8 mouse cellular contexts compared by ENCODE assay signal in the genomic region with DNA sequence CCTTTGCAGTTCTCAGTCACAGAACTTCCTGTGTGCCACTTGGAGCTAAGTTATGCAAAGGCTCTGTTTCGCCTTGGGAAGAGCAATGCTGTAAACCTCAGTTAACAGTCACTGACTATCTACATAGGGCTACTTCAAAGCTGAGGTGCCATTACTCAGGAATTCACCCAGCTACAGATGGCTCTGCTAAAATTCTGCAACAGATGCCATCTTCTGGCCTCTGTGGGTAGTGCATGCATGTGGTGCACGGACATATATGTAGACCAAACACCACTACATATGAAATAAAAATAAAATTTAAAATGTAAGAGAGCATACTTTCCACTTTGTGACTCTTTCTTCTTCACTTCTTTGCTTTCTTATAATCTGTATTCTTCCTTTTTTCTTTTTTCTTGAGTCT. TPM values are rescaled to one million over a fixed set of nuclear protein-coding genes. Genes with fewer than 3 reads are reported as not detected.
DNase-seq lines count a peak whose midpoint lies in the region; ATAC-seq and TF ChIP-seq lines count a peak whose summit lies in the region.

No protein-coding gene starts in this region.

- no peak for ATAC-seq in hindbrain, embryonic 14.5 days (ENCODE audit: low FRiP score)
- no peak for ATAC-seq in hindbrain, embryonic 16.5 days
- ATAC-seq in granulocyte monocyte progenitor cell, adult 5-6 weeks (replicated peaks; ENCODE audit: poor library complexity, severe bottlenecking) = peak; percentile 72
- ATAC-seq in midbrain, postnatal 0 days (ENCODE audit: low FRiP score) = no peak
- ATAC-seq in stomach, postnatal 0 days (ENCODE audit: low FRiP score, low TSS enrichment) = 0 out of 2 replicates have a peak, but pooled peaks have one; percentile 47

- H3K4me3 ChIP-seq in hindbrain, embryonic 14.5 days (replicated peaks; ENCODE audit: low read length) = no peak overlapping the region
- no peak overlapping the region for H3K4me3 ChIP-seq in hindbrain, embryonic 16.5 days (ENCODE audit: low read length)
- no peak overlapping the region for H3K4me3 ChIP-seq in midbrain, postnatal 0 days (ENCODE audit: low read depth, low read length)
- H3K4me3 ChIP-seq in stomach, postnatal 0 days (ENCODE audit: low read depth, low read length) = no peak overlapping the region

- 22% methylated on average over 2 of the region's 2 CpGs for WGBS in hindbrain, embryonic 14.5 days
- WGBS in hindbrain, embryonic 16.5 days = 34% methylated on average over 2 of the region's 2 CpGs
- WGBS in midbrain, postnatal 0 days = 36% methylated on average over 2 of the region's 2 CpGs
- 42% methylated on average over 2 of the region's 2 CpGs for WGBS in stomach, postnatal 0 days

- peak; percentile 86 for TF ChIP-seq CTCF in midbrain, postnatal 0 days (IDR thresholded peaks at IDR 0.05)
- TF ChIP-seq CTCF in stomach, postnatal 0 days (IDR thresholded peaks at IDR 0.05; ENCODE audit: low read depth) = peak; percentile 81

- H3K36me3 ChIP-seq in hindbrain, embryonic 14.5 days (replicated peaks; ENCODE audit: control insufficient read depth, insufficient read depth) = no peaks in the 10 kb centered on the region
- no peaks in the 10 kb centered on the region for H3K36me3 ChIP-seq in hindbrain, embryonic 16.5 days (ENCODE audit: control insufficient read depth, insufficient read depth, low read length)
- no peaks in the 10 kb centered on the region for H3K36me3 ChIP-seq in midbrain, postnatal 0 days (ENCODE audit: insufficient read depth, low read length)
- H3K36me3 ChIP-seq in stomach, postnatal 0 days (ENCODE audit: control insufficient read depth, insufficient read depth, low read length) = no peaks in the 10 kb centered on the region

- no peaks in the 10 kb centered on the region for H3K9me3 ChIP-seq in hindbrain, embryonic 14.5 days (ENCODE audit: control insufficient read depth, low read length)
- H3K9me3 ChIP-seq in hindbrain, embryonic 16.5 days (ENCODE audit: control insufficient read depth, low read length) = no peaks in the 10 kb centered on the region
- no peaks in the 10 kb centered on the region for H3K9me3 ChIP-seq in midbrain, postnatal 0 days (ENCODE audit: low read length)
- H3K9me3 ChIP-seq in stomach, postnatal 0 days (ENCODE audit: control insufficient read depth, low read length) = no peaks in the 10 kb centered on the region

- peak; percentile 76 for DNase-seq in hindbrain, embryonic 14.5 days (ENCODE audit: low spot score)
- peak; percentile 32 for DNase-seq in Muller cell, postnatal 12 days (ENCODE audit: inconsistent ontology term)
- peak; percentile 58 for DNase-seq in cerebellum, adult 9-11 months
- peak; percentile 26 to 50 for DNase-seq in layer of hippocampus, postnatal 14 days (ENCODE audit: low spot score in 2 of 2)
- DNase-seq in midbrain, postnatal 0 days (ENCODE audit: low spot score) = peak; percentile 72
- peak; percentile 79 for DNase-seq in stomach, postnatal 0 days (ENCODE audit: low spot score)

- no peak overlapping the region for H3K27ac ChIP-seq in hindbrain, embryonic 14.5 days
- no peak overlapping the region for H3K27ac ChIP-seq in hindbrain, embryonic 16.5 days (ENCODE audit: low read depth, low read length)
- H3K27ac ChIP-seq in midbrain, postnatal 0 days (ENCODE audit: low read depth, low read length) = no peak overlapping the region
- H3K27ac ChIP-seq in stomach, postnatal 0 days (replicated peaks) = no peak overlapping the region

- H3K9ac ChIP-seq in hindbrain, embryonic 14.5 days = no peak overlapping the region
- no peak overlapping the region for H3K9ac ChIP-seq in hindbrain, embryonic 16.5 days (ENCODE audit: low read depth, low read length)
- H3K9ac ChIP-seq in midbrain, postnatal 0 days (replicated peaks; ENCODE audit: low read length, poor library complexity, severe bottlenecking) = no peak overlapping the region
- no peak overlapping the region for H3K9ac ChIP-seq in stomach, postnatal 0 days (ENCODE audit: low read length)

- no peaks in the 10 kb centered on the region for H3K27me3 ChIP-seq in hindbrain, embryonic 14.5 days (ENCODE audit: control insufficient read depth, insufficient read depth, low read length)
- no peaks in the 10 kb centered on the region for H3K27me3 ChIP-seq in hindbrain, embryonic 16.5 days (replicated peaks; ENCODE audit: control insufficient read depth, insufficient read depth, low read length)
- no peaks in the 10 kb centered on the region for H3K27me3 ChIP-seq in midbrain, postnatal 0 days (ENCODE audit: insufficient read depth, low read length)
- H3K27me3 ChIP-seq in stomach, postnatal 0 days (ENCODE audit: control insufficient read depth, insufficient read depth, low read length) = no peaks in the 10 kb centered on the region

- no peak overlapping the region for H3K4me2 ChIP-seq in hindbrain, embryonic 14.5 days (replicated peaks)
- H3K4me2 ChIP-seq in hindbrain, embryonic 16.5 days (ENCODE audit: low read length) = no peak overlapping the region
- H3K4me2 ChIP-seq in midbrain, postnatal 0 days (ENCODE audit: low read depth, low read length, poor library complexity, severe bottlenecking) = no peak overlapping the region
- H3K4me2 ChIP-seq in stomach, postnatal 0 days (replicated peaks; ENCODE audit: low read depth) = no peak overlapping the region

- no peaks in the 10 kb centered on the region for H3K4me1 ChIP-seq in hindbrain, embryonic 14.5 days (replicated peaks; ENCODE audit: control insufficient read depth, insufficient read depth, low read length)
- H3K4me1 ChIP-seq in hindbrain, embryonic 16.5 days (ENCODE audit: control insufficient read depth, insufficient read depth, low read depth, low read length) = no peaks in the 10 kb centered on the region
- H3K4me1 ChIP-seq in midbrain, postnatal 0 days (ENCODE audit: insufficient read depth, low read length) = no peaks in the 10 kb centered on the region
- H3K4me1 ChIP-seq in stomach, postnatal 0 days (replicated peaks; ENCODE audit: control insufficient read depth, insufficient read depth) = no peaks in the 10 kb centered on the region

- TF ChIP-seq EP300 in stomach, postnatal 0 days (optimal IDR thresholded peaks at IDR 0.05) = no peak

RNA-seq across cellular contexts. Expression of a gene that starts 15.2 kb away (rescaled TPM):
- polyA plus RNA-seq in hindbrain, embryonic 14.5 days (2014; fragmentation: Nextera tagmentation; extraction: Ambion mirVana) = 0.75 and 0.81 TPM in 2 replicates
- 0.67 and 1.4 TPM in 2 replicates for polyA plus RNA-seq in hindbrain, embryonic 16.5 days (2015; fragmentation: Nextera tagmentation; extraction: Ambion mirVana)
- not detected in 2 replicates for total RNA-seq in granulocyte monocyte progenitor cell, adult 5-6 weeks (2014; fragmentation: Nextera tagmentation)
- total RNA-seq in granulocyte monocyte progenitor cell, adult 5-6 weeks (2017) = not detected in 2 replicates
- total RNA-seq in layer of hippocampus, postnatal 14 days (2021) = not detected
- 0.11 and 0.19 TPM in 2 replicates for total RNA-seq in midbrain, postnatal 0 days (2014; rRNA removed)
- polyA plus RNA-seq in midbrain, postnatal 0 days (2015; fragmentation: Nextera tagmentation; extraction: Ambion mirVana) = 0.29 and 0.54 TPM in 2 replicates
- 0.12 TPM in 2 replicates for polyA plus RNA-seq in stomach, postnatal 0 days (2015; fragmentation: Nextera tagmentation; extraction: Ambion mirVana)

RNA-seq across cellular contexts. Expression of a gene that starts 22.5 kb away (rescaled TPM):
- not detected in 2 replicates for polyA plus RNA-seq in hindbrain, embryonic 14.5 days (2014; fragmentation: Nextera tagmentation; extraction: Ambion mirVana)
- polyA plus RNA-seq in hindbrain, embryonic 16.5 days (2015; fragmentation: Nextera tagmentation; extraction: Ambion mirVana) = 0.08 TPM in 1 of 2 replicates, not detected in the other
- total RNA-seq in granulocyte monocyte progenitor cell, adult 5-6 weeks (2014; fragmentation: Nextera tagmentation) = not detected in 2 replicates
- not detected in 2 replicates for total RNA-seq in granulocyte monocyte progenitor cell, adult 5-6 weeks (2017)
- not detected for total RNA-seq in layer of hippocampus, postnatal 14 days (2021)
- total RNA-seq in midbrain, postnatal 0 days (2014; rRNA removed) = not detected in 2 replicates
- 0.07 and 0.21 TPM in 2 replicates for polyA plus RNA-seq in midbrain, postnatal 0 days (2015; fragmentation: Nextera tagmentation; extraction: Ambion mirVana)
- not detected in 2 replicates for polyA plus RNA-seq in stomach, postnatal 0 days (2015; fragmentation: Nextera tagmentation; extraction: Ambion mirVana)

RNA-seq across cellular contexts. Expression of a gene that starts 30.2 kb away (rescaled TPM):
- 0.26 TPM in 1 of 2 replicates, not detected in the other for polyA plus RNA-seq in hindbrain, embryonic 14.5 days (2014; fragmentation: Nextera tagmentation; extraction: Ambion mirVana)
- polyA plus RNA-seq in hindbrain, embryonic 16.5 days (2015; fragmentation: Nextera tagmentation; extraction: Ambion mirVana) = 0.37 and 0.41 TPM in 2 replicates
- not detected in 2 replicates for total RNA-seq in granulocyte monocyte progenitor cell, adult 5-6 weeks (2014; fragmentation: Nextera tagmentation)
- not detected in 2 replicates for total RNA-seq in granulocyte monocyte progenitor cell, adult 5-6 weeks (2017)
- under 1 TPM in 1 of 2 experiments, not detected in 1; 0.14 TPM for total RNA-seq in layer of hippocampus, postnatal 14 days (2021)
- 0.11 and 1.2 TPM in 2 replicates for total RNA-seq in midbrain, postnatal 0 days (2014; rRNA removed)
- polyA plus RNA-seq in midbrain, postnatal 0 days (2015; fragmentation: Nextera tagmentation; extraction: Ambion mirVana) = 0.46 and 0.54 TPM in 2 replicates
- polyA plus RNA-seq in stomach, postnatal 0 days (2015; fragmentation: Nextera tagmentation; extraction: Ambion mirVana) = not detected in 2 replicates

RNA-seq across cellular contexts. Expression of a gene that starts 43.3 kb away (rescaled TPM):
- 0.13 TPM in 1 of 2 replicates, not detected in the other for polyA plus RNA-seq in hindbrain, embryonic 14.5 days (2014; fragmentation: Nextera tagmentation; extraction: Ambion mirVana)
- 0.10 and 0.41 TPM in 2 replicates for polyA plus RNA-seq in hindbrain, embryonic 16.5 days (2015; fragmentation: Nextera tagmentation; extraction: Ambion mirVana)
- total RNA-seq in granulocyte monocyte progenitor cell, adult 5-6 weeks (2014; fragmentation: Nextera tagmentation) = not detected in 2 replicates
- total RNA-seq in granulocyte monocyte progenitor cell, adult 5-6 weeks (2017) = not detected in 2 replicates
- not detected for total RNA-seq in layer of hippocampus, postnatal 14 days (2021)
- 1.0 TPM in 1 of 2 replicates, not detected in the other for total RNA-seq in midbrain, postnatal 0 days (2014; rRNA removed)
- polyA plus RNA-seq in midbrain, postnatal 0 days (2015; fragmentation: Nextera tagmentation; extraction: Ambion mirVana) = 0.22 and 0.28 TPM in 2 replicates
- polyA plus RNA-seq in stomach, postnatal 0 days (2015; fragmentation: Nextera tagmentation; extraction: Ambion mirVana) = not detected in 2 replicates

Comparison
In these comparisons a context has a peak if more than half of its experiments do, and no peak if none do; other contexts are left out.
1. ATAC-seq: peak in granulocyte monocyte progenitor cell, adult 5-6 weeks (single experiment) and stomach, postnatal 0 days (single experiment); none in hindbrain, embryonic 14.5 days (single experiment), hindbrain, embryonic 16.5 days (single experiment) and midbrain, postnatal 0 days (single experiment).
2. Peak in every context shown above with its lines, with median percentiles within 50 percentile points of each other: DNase-seq.